Mouse (Mus musculus): ENCODE data around the gene Itprip.
"Not testable (repeated sequence)": the region's sequence is repeated elsewhere in the genome, so short reads cannot be mapped to it uniquely, and the experiment has no call there.

Gene Itprip

GRCm38 (mm10) chr19:47853053-47853452, 66.0 kb downstream of the Itprip start:
- DNase-seq (ENCODE audit: low spot score), result no peak

- not testable (repeated sequence) for DNase-seq (ENCODE audit: low spot score)
Measured at GRCm38 (mm10) chr19:47852131-47852530, 67.0 kb downstream of the Itprip start.

GRCm38 (mm10) chr19:47849735-47850134, 69.4 kb downstream of the Itprip start:
- DNase-seq (ENCODE audit: low spot score), result no peak

Measured in adipocyte (in vitro differentiated cells).